Mouse (Mus musculus): ENCODE data around the gene Efcab14.

DNA sequence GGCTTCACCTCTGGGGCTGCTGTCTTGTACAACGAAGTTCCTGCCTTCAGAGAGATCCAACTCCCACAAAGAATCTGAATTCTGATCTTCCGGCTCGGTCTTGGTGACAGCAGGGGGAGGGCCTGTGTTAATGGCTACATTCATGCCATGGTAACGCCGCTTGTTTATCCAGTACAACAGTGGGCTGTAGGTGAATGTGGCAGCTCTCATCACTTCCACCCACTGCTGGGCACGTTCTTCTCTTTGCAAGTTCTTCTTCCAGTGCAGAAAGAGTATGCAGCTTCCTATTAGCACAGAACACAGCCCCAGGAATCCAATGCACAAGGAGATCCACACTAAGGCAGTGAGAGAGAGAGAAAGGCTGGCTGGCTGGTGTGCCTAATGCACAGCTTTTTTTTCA, 42.7 kb downstream of the Efcab14 start:
- TF ChIP-seq CTCF (IDR thresholded peaks at IDR 0.05) (no peak), POLR2A (IDR thresholded peaks at IDR 0.05; ENCODE audit: insufficient read depth, low read depth, low read length) (no peak)

Data from heart, adult 2 months (tissue).